Mouse (Mus musculus) CD4-positive helper T cell, adult 2 months (primary cell): ENCODE results near the gene Npb.
"Not testable (repeated sequence)": the region's sequence is repeated elsewhere in the genome, so short reads cannot be mapped to it uniquely, and the experiment has no call there.

Experiments
- DNase-seq: peaks from one replicate; pipeline ENCODE4 v3.0.0-alpha.2; 2012; ENCODE audit warnings: low read depth, missing footprints, low spot score

The Npb gene

DNA sequence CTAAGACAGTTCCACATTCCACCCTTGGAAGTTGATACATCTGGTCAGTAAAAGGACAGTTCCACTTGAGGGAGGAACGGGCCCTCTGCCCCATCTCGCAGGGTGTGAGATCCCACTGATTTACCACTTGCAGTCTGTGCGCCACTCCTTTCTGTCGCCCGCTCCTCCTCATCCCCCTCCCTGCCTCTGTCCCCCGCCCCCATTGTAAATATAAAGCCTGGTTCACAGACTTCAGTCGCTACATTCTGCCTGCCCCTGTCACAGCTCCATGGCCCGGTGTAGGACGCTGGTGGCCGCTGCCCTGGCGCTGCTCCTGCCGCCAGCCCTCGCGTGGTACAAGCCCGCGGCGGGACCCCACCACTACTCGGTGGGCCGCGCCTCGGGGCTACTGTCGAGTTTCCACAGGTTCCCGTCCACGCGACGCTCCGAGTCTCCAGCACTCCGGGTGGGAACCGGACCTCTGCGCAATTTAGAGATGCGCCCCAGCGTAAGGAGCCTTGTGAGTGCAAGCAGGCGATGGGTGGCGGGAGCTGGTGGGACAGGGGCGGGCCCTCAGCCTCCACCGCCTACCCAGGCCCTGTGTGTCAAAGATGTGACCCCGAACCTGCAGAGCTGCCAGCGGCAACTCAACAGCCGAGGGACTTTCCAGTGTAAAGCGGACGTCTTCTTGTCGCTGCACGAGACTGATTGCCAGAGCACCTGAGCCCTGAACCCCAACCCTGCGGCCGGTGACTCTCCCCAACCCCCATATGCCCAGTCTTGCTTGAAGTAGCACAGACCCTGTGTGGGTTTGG lies at the start of gene Npb:
Gene Npb, plus strand, starts transcription at position 237 of the 794 bp plus-strand sequence.
- no peak for DNase-seq

DNA sequence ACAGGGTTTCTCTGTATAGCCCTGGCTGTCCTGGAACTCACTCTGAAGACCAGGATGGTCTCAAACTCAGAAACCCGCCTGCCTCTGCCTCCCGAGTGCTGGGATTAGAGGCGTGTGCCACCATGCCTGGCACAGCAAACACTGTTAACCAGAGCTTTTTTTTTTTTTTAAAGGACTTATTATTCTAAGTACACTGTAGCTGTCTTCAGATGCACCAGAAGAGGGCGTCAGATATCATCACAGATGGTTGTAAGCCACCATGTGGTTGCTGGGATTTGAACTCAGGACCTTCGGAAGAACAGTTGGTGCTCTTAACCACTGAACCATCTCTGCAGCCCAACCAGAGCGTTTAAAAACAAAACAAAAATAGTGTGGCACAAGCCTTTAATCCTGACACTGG lies 49.4 kb upstream of the Npb start:
- DNase-seq = not testable (repeated sequence)

DNA sequence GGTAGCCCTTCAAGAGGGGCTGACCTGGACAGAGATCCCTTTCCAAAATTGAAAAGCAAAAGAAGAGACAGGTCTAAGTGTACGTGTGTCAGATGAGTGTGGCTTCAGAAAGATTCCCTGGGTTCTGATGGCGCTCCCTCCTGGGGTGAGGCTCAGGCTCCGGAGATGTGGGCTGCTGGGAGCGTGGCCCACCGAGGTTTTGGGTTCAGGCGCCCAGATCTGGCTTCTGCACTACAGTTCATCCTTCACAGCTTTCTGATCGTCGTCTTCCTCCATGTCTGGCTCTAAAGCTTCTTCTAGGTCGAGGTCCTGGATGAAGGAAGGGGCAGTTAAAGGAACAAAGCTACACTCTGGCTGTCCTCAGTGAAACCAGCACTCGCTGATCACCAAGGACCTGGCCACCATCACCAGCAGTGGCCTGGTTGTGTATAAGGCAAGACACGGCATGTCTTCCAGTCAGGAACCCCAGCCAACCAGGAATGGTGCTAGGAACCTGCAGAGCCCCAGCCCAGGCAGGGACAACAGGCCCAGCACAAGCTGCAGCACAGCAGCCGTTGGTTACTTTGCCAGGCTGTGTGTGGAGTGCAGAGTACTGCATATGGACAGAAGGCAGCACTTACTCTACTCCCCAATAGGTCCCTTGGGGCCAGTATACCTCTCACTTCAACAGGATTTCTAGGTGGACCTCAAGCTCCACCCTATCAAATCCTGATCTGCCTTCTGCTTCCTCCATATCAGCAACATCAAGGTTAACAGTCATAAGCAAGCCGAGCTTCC lies 47.1 kb upstream of the Npb start:
- no peak for DNase-seq

DNA sequence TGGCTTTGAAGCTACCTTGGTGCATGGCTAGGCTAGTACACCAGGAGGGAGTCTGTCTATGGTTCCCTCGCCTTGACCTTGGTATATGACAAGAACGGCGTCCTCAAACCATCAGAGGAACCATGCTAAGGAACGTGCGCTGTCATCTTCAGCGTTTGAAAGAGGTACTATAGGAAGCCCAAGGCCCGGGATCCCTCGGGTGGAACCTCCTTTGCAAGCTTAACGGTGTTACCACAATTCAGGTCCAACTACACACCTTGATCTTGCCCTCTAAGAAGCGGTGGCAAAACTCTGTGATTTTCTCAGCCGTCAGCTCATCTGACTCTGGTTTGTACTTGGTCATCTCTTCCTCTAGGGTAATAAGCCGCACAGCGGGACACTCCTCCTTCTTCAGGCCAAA lies 45.3 kb upstream of the Npb start:
- no peak for DNase-seq

DNA sequence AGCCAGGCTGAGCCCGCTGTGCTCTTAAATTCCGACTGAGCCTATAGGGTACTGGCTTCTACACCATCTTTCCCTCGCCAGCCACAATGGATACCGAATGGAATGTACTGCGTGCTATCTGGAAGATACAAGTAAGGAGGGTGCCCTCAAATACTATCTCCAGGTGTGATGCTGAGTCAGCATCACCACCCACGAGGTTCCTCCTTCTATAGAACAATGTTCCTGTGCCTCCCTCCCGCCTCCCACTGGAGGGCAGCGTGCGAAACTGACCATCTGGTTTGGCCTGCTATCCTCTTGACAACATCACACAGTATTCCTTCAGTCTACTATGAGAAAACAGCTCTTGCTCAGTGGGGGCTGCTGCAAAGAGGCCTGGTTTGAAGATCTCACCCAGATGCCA lies 43.2 kb upstream of the Npb start:
- DNase-seq = no peak

DNA sequence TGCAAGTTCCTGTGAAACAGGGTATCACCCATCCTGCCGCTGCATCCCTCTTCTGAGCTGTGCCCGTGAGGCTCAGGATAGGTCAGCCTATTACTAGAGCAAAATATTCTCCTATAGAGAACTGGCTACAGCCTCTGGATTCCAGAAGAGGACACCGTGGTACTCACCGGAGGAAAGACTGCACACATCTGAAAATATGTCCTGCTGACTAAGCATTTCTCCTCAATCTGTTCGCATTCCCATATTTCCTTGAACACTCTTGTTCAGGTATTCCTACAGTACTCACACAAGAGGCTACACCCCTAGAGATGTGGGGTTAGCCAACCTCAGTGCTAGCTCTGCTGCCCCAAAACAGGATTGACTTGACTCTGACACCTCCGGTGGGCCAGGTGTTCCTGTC lies 40.0 kb upstream of the Npb start:
- no peak for DNase-seq

DNA sequence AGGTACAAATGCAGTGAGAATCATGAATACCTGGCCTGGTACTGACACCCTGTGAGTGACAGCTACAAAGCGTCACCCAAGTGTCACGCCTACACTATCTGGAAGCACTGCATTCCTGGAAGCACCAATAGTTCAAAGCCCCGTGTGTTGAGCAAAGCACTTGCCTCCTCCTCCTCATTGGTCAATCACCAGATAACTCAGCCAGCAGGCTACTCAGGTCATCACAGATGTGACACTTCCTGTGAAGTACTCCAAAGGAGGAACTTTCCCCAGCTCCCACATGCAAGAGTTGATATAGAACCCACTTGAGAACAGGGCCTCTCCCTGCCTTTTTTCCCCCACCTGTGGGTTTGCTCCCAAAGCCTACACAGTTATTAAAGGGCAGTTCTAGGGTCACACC lies 37.2 kb upstream of the Npb start:
- no peak for DNase-seq

DNA sequence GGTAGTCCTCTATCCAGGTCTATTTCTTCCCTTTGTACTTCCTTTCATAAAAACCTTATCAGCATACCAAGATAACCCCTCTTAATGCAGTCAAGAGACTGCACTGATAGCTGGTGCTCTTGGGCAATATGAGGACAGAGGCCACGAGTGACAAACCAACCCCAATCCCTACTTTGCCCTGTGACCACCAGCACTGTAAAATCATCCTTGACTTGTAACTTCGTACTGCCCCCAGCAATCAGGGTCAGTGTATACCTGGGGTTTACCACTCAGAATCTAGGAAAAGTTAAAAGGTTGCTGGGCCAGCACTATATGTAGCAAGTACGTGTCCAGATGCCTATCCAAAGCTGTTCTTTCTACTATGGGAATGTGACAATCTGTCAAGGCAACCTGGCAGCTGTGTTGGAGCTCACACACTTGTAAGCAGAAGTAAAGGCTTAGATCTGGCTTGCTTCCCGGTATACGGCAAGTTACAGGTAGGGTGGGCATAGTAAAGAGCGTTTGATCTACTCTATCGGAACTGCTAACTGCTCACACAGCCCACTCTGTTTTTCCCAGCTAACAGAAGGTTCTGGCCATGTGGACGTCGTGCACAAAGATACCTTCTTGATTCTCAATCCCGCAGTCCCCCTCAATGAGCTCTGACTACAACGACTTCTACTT lies 36.4 kb upstream of the Npb start:
- DNase-seq = no peak

DNA sequence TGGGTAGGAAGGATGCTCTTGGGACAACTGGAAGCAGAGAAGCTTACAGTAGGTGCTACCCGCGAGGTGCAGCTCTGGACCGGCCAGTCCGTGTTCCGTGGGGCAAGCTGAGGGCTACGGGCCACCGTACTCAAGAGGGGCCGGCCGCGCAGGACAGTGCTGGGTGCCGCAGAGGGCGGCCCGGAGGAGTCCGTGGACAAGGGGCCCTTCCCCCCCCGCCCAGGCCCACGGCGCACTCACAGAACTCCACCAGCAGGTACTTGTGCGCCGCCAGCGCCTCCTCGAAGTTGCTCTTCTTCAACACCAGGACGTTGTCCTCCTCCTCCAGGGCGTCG lies 35.9 kb upstream of the Npb start:
- DNase-seq = no peak

DNA sequence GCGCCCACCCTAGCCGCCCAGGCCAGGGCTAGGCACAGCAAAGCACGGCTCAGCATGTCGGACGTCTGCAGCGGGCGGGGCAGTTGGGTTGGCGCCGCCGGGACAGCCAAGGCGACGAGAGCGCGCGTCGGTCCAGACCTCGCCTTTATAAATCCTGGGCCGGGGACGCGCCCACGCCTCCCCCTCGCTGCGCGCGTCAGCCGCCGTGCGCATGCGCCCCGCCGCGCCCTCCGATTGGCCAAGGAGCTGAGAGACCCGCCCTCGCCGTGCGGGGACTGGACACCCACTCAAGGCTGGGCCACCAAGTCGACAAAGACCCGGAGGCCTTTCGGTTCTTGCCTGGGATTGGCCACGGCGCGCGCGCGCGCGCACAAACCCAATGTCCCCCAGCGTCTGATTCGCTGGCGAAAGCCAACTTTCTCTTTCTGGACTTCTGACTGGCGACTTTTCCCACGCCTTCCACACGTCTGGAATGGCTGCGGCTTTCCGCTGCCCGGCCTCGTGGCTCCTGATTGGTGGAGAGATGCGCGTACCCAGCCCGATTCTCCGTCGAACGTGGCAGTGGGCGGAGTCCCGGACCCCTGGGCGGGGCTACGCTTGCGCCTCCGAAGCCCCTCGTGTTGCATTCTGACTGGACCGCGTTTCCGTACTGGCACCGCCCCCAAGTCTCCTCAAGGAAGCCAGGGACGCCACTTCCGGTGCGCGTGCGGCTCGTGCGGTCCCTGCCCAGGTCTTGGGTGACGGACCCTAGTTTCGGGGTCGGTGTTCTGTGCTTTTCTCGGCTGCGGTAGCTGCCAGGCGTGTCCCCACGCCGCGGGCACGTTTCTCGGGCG lies 35.3 kb upstream of the Npb start, which contains the start of gene P4hb:
Gene P4hb, minus strand, starts transcription at position 502 of the 833 bp plus-strand sequence.
- peak; percentile 100 for DNase-seq

DNA sequence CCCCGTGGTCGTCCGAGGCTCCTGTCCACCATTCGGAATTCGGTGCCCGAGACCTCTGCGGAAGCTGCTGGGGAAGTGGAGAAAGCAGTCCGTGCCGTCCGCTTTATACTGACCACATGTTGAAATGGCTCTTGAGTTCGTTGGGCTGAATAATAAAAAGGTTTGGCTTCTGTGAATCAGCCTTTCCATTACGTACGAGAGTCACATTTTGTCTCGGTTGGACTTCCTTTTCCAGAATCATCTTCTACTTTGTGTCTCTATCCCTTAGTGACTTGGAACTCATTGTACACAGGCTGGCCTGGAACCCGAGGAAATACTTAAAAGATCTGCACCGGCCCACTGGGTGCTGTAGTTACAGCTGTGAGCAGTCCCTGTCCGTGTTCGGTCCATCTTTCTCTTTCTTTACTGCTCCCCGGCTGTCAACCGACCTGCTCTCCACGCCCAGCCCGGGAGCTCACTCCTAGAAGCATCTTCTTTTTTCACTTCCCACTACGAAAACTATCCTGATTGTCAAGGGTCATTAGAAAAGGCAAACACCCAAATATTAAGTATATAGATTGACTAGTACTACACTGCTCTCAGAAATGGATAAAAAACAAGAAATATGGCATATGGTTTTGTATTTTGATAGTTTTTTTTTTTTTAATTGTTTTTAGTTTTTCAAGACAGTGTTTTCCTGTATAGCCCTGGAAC lies 34.5 kb upstream of the Npb start:
- peak; percentile 87 for DNase-seq

DNA sequence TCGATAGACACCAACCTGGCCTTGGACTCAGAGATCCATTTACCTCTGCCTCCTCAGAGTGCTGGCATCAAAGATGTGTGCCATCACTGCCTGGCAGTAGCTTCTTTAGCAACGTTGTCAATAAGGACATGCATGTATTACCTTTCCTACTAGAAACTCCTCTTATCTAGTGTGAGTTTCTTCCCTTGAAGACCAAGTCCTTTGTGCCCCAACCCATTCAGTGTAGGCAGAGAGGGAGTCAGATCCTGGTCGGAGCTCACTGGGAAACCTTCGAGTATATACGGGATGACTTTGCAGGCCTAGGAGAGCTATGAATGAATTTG lies 34.0 kb upstream of the Npb start:
- no peak for DNase-seq

DNA sequence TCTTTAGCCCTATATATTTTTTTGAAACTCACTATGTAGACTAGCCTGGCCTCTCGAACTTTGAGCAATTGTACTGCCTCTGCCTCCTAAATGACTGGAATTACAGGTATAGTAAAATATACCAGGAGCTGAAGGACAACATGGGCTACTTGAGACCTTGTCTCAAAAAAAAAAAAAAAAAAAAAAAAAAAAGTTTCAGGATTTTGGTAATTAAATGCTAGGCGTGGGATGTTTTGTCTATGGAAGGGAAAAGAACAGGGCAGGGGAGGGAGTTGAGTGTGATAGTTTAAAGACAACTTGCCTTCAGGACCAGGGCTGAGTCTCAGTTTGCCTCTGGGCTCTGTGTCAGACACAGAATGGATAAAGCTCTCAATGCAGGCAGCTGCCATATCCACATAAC lies 33.2 kb upstream of the Npb start:
- DNase-seq = no peak

DNA sequence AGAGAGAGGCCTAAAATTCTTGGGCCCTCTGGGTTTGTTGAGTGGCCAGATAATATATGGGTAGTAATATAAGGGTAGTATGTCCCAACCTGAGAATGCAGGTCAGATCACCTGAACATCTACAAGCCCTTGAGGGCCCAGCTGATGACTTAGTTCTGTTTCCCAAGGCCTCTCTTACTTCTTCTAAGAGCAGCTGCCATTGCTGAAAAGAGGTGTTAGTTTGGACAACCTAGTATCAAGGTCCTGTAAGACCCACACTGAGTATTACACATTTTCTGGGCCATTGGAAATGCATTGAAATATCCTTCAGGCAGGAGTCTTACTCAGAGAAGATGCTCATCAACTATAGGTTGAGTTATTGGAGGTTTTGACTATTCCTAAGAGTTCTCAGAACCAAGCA lies 32.3 kb upstream of the Npb start:
- DNase-seq = no peak

DNA sequence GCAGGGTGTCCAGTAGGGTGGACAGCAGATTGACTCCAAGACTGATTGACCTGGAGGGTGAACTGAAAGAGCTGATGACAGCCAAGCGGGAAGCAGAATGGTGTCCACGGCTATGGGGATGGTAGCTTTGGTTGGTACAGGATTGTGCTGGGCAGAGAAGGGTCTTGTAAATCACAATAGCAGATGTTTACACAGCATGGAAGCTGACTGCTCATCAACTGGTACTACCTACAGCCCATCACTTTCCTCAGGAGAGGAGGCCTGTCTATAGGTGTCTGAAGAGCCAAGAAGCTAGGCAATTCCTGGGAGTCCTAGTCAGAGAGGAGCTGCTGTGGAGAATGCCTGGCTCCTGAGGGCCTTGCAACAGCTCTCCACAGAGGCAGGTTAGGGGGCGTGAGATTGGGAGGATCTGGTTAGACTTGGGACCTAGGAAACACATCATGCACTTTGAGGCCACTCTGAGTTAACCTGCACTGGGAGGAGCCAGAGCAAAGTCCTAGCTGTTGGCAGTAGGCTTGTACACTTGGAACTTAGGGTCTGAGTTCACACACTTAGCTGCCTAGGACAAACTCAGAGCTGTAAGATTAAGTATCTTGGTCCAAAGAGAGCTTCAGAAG lies 31.8 kb upstream of the Npb start:
- no peak for DNase-seq

DNA sequence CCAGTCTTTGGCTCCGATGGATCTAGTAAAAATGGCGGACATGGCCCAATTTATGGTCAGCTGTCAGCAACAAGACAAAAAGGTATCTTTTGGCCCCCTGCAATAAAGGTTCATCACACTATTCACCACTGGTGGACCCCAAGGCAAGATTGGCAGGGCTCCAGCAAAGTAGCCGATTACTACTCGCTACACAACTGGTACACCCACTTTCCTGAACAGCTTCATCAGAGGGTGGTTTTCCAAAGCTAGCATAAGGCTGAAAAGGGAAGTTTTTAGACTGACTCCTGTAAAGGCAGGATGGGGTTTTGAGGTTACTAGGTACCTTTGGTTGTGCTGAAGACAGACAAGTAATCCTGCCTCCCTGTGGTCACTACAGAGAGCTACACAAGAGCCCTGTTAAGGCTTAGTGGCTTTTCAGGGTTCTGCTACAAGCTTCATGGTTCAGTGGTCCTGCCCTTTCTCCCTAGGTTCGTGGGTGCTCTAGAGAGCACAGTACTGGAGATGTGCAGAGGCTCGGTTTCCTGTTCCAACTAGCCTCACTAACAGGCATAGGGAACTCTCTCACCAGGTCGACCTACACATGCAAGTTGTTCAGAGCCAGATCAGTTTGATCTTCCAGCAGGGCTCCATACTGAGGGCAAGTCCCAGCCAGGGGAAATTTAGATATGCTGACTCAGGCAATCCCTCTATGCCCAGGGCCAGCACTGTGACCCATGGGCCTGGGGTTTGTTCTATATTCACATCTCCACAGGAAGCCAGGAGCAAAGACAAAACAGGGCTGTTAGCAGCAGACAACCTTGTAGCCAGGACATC lies 30.9 kb upstream of the Npb start:
- peak; percentile 64 for DNase-seq

DNA sequence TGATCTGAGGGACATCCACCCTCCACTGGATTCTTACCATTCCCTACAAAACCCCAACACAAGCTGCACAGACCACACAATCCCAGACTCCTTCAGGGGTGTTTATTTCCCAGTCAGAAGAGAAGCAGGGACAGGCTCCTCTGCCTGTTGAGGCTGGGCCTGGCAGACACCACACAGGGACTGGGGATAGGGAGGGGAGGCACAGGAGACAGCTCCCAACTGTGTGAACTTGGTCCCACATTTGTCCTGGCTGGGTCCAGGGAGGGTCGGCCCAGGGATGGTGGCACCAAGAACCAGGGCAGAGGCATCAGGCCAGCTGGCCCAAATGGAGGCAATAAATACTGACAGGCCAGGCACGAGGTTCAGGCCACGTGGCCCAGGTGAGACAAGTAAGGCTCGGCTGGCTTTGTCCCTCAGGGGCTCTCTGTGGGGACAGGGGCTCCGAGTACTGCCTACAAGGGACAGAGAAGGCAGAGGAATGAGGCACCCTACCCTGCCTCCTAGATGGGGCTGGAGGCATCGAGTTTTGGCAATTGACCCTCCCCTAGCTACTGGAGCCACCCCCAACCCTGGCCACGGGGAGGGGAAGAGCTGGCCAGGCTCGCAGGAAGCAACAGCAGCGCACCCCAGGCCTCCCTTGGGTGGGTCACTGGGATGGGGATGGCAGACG lies 30.1 kb upstream of the Npb start:
- no peak for DNase-seq

DNA sequence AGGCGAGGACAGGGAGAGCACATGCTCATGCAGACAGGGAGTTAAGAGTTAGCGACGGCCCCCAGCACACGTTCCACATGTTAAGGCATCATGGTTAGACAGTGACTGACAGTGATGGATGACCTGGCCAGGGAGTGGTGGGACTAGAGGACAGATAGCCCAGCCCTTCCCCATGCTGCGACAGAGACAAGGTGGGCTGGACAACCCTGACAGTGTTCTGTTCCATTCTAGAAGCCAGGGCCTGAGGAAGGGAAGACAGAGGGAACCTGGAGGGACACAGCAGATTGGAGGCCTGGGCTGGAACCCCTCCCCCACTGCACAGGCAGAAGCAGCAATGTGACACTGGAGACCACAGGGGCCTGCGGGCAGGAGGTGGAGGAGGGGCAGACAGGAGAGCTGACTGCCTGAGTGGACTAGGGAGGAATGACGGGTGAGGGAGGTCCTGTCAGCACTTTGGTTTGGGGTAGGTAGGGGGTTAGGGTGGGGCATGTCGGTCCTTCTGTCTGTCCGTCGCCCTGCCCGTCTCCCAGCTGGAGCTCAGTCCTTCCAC lies 29.5 kb upstream of the Npb start:
- DNase-seq = no peak
